Mouse (Mus musculus): Measurements from ENCODE around the gene Zfp948. TPM values are rescaled to one million over a fixed set of nuclear protein-coding genes. Genes with fewer than 3 reads are reported as not detected.

The Zfp948 gene
- total and polyA plus RNA-seq, 3 experiments: 3.2 to 3.5 TPM; not detected in 1

GRCm38 (mm10) chr17:21536096-21536495, 30.7 kb upstream of the Zfp948 start (continued):
- no peak for TF ChIP-seq TCF12 (IDR thresholded peaks at IDR 0.05; ENCODE audit: low read depth, low read length)
- TF ChIP-seq HCFC1 (IDR thresholded peaks at IDR 0.05; ENCODE audit: low read depth, low read length): no peak
- no peak for TF ChIP-seq E2F4 (IDR thresholded peaks at IDR 0.05; ENCODE audit: borderline replicate concordance, low read depth, low read length)
- peak; percentile 23; the same call in 1 of the 2 replicates for TF ChIP-seq NELFE (IDR thresholded peaks at IDR 0.05; ENCODE audit: low read depth, low read length)
- TF ChIP-seq USF2 (IDR thresholded peaks at IDR 0.05; ENCODE audit: borderline replicate concordance in 1 of 2, insufficient read depth in 1 of 2, low read depth in 1 of 2, low read length in 2 of 2): no peak
- no peak for TF ChIP-seq CTCF (IDR thresholded peaks at IDR 0.05 in 2 of 3, conservative IDR thresholded peaks at IDR 0.05 in 1 of 3; ENCODE audit: control insufficient read depth in 1 of 3, insufficient read depth in 1 of 3, low read depth in 2 of 3, low read length in 3 of 3, poor library complexity in 1 of 3, severe bottlenecking in 1 of 3)
- TF ChIP-seq POLR2AphosphoS5 (IDR thresholded peaks at IDR 0.05; ENCODE audit: borderline replicate concordance, low read depth, low read length): no peak
- TF ChIP-seq ZMIZ1 (IDR thresholded peaks at IDR 0.05; ENCODE audit: low read depth, low read length): no peak
- TF ChIP-seq MAX (IDR thresholded peaks at IDR 0.05; ENCODE audit: low read length): no peak
- no peak for TF ChIP-seq GABPA (IDR thresholded peaks at IDR 0.05; ENCODE audit: low read depth, low read length)
- TF ChIP-seq POLR2AphosphoS2 (IDR thresholded peaks at IDR 0.05; ENCODE audit: low read length): no peak
- no peak for TF ChIP-seq ETS1 (IDR thresholded peaks at IDR 0.05; ENCODE audit: low read depth, low read length)
- TF ChIP-seq SMC3 (IDR thresholded peaks at IDR 0.05; ENCODE audit: low read depth, low read length): no peak
- TF ChIP-seq SIN3A (IDR thresholded peaks at IDR 0.05; ENCODE audit: low read length): peak; percentile 14; the same call in 1 of the 2 replicates
- no peak for TF ChIP-seq USF1 (IDR thresholded peaks at IDR 0.05; ENCODE audit: low read depth, low read length)
- TF ChIP-seq RCOR1 (IDR thresholded peaks at IDR 0.05; ENCODE audit: low read depth, low read length): no peak
- no peak for TF ChIP-seq UBTF (IDR thresholded peaks at IDR 0.05; ENCODE audit: borderline replicate concordance, insufficient read depth, low read depth, low read length)
- TF ChIP-seq MYB (IDR thresholded peaks at IDR 0.05; ENCODE audit: low read depth, low read length): no peak
- TF ChIP-seq POLR2A (IDR thresholded peaks at IDR 0.05; ENCODE audit: control insufficient read depth in 1 of 2, insufficient read depth in 1 of 2, low read depth in 1 of 2, low read length in 2 of 2, poor library complexity in 1 of 2): no peak; a peak in 1 of 4 replicates

DNA sequence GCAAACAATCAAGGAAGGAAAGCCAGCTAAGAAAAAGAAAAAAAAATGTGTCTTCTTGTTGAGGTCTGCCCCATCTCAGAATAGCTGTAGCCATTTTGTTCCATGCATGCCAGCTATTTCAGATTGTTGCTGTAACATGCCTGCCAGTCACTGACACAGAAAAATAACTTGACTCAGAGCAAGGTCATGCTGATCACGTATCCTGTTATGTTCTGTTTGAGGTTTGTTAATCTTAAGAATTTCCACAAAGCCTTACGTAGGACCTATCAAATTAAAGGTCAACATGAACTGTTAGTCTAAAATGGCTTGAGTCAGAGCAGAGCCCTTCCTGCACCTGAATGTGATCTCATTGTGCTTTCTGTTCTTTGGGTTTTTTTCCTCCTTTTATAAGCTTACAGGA, 30.1 kb upstream of the Zfp948 start:
- Histone ChIP-seq H3K4me3 (ENCODE audit: control insufficient read depth in 1 of 2, insufficient read depth in 1 of 2, low read depth in 2 of 2, low read length in 2 of 2) (peak overlapping the region; percentile 56 to 88), H3K36me3 (ENCODE audit: control insufficient read depth in 1 of 2, insufficient read depth in 2 of 2, low read length in 2 of 2) (peaks cover 0 to 2% of the 10 kb centered on the region in 2 experiments; a peak in 2 of 4 replicates), H3K27me3 (ENCODE audit: control insufficient read depth in 1 of 2, insufficient read depth in 2 of 2, low read length in 2 of 2) (no peaks in the 10 kb centered on the region), H3K4me1 (ENCODE audit: control insufficient read depth in 1 of 2, insufficient read depth in 2 of 2, low read length in 2 of 2) (peaks cover 4% of the 10 kb centered on the region in 2 experiments; a peak in 3 of 4 replicates), H3K9ac (ENCODE audit: control insufficient read depth, low read depth, low read length, poor library complexity, severe bottlenecking) (peak overlapping the region; percentile 60), H3K79me2 (ENCODE audit: control insufficient read depth, insufficient read depth, low read length, poor library complexity) (peaks cover 6% of the 10 kb centered on the region; the same call in 1 of the 2 replicates), H3K27ac (ENCODE audit: control insufficient read depth, low read depth, low read length) (peak overlapping the region; percentile 68; the same call in 1 of the 2 replicates), H3K9me3 (replicated peaks; ENCODE audit: insufficient read depth, low read length) (no peaks in the 10 kb centered on the region)
- TF ChIP-seq CHD1 (IDR thresholded peaks at IDR 0.05; ENCODE audit: low read depth, low read length) (no peak), HCFC1 (IDR thresholded peaks at IDR 0.05; ENCODE audit: low read depth, low read length) (0 out of 2 replicates have a peak, but pooled peaks have one; percentile 0)
- peak; percentile 45 for DNase-seq (ENCODE audit: low read depth, low spot score)
